Mouse (Mus musculus) thymus, adult 2 months (tissue): Measurements from ENCODE around the gene Stxbp1. TPM values are rescaled to one million over a fixed set of nuclear protein-coding genes. Genes with fewer than 3 reads are reported as not detected.

Experiments
- DNase-seq: peaks from one replicate; pipeline ENCODE4 v3.0.0; 2021
- H3K27ac ChIP-seq: fragments of 200-500 bp; 2 replicates; pipeline ENCODE4 v1.5.1; 2012; ENCODE audit warnings: low read length, control low read depth; ENCODE audit not compliant: control insufficient read depth, insufficient read depth
- H3K27me3 ChIP-seq: fragments of 200-500 bp; 2 replicates; pipeline ENCODE4 v1.6.1; 2012; ENCODE audit warnings: mild to moderate bottlenecking, low read length, moderate library complexity, mixed read lengths; ENCODE audit not compliant: control insufficient read depth, insufficient read depth
- H3K36me3 ChIP-seq: fragments of 200-500 bp; 2 replicates; pipeline ENCODE4 v1.6.1; 2012; ENCODE audit warnings: mild to moderate bottlenecking, low read length, moderate library complexity; ENCODE audit not compliant: control insufficient read depth, insufficient read depth
- H3K4me1 ChIP-seq: fragments of 200-500 bp; replicated peaks from 2 replicates; pipeline ENCODE4 v1.6.1; 2012; ENCODE audit warnings: low read length; ENCODE audit not compliant: control insufficient read depth, insufficient read depth
- H3K4me3 ChIP-seq: fragments of 200-500 bp; 2 replicates; pipeline ENCODE4 v1.5.1; 2012; ENCODE audit warnings: mild to moderate bottlenecking, low read length, control low read depth, moderate library complexity; ENCODE audit not compliant: control insufficient read depth, insufficient read depth
- CTCF ChIP-seq: fragments of 200-500 bp; IDR thresholded peaks from 2 replicates; pipeline ENCODE4 v1.5.1; 2012; ENCODE audit warnings: mild to moderate bottlenecking, control low read depth, low read length, moderate library complexity, borderline replicate concordance; ENCODE audit not compliant: control insufficient read depth, poor library complexity, insufficient read depth; ENCODE audit errors: extremely low read depth
- POLR2A ChIP-seq: fragments of 200-500 bp; IDR thresholded peaks from 2 replicates; pipeline ENCODE4 v1.6.1; 2012; ENCODE audit warnings: mild to moderate bottlenecking, low read length, control low read depth, moderate library complexity; ENCODE audit not compliant: control insufficient read depth, poor library complexity, insufficient read depth; ENCODE audit errors: extremely low read depth
- WGBS: fragments of 180-500 bp; shearing (Covaris S2); methylation state at CpG from one replicate; pipeline ENCODE4 v1.1.7; 2018; 5-methylcytosine and 5-hydroxymethylcytosine counted together
- polyA plus RNA-seq: library from polyadenylated mRNA; depleted of rRNA; stranded (reverse); fragments of >200 nt; gene quantifications from 2 replicates; pipeline ENCODE4 v1.2.3, GENCODE M21; 2012

Gene Stxbp1
- polyA plus RNA-seq, 1 experiment = 6.6 TPM

GRCm38 (mm10) chr2:32824181-32824580, 22.9 kb downstream of the Stxbp1 start:
- H3K36me3 ChIP-seq = no peaks in the 10 kb centered on the region
- no peak for DNase-seq
- no peaks in the 10 kb centered on the region for H3K4me1 ChIP-seq
- H3K27ac ChIP-seq = no peak overlapping the region
- H3K27me3 ChIP-seq = no peaks in the 10 kb centered on the region
- TF ChIP-seq CTCF (no peak), POLR2A (no peak)
- 87% methylated on average over 8 of the region's 8 CpGs for WGBS
- H3K4me3 ChIP-seq = no peak overlapping the region

DNA sequence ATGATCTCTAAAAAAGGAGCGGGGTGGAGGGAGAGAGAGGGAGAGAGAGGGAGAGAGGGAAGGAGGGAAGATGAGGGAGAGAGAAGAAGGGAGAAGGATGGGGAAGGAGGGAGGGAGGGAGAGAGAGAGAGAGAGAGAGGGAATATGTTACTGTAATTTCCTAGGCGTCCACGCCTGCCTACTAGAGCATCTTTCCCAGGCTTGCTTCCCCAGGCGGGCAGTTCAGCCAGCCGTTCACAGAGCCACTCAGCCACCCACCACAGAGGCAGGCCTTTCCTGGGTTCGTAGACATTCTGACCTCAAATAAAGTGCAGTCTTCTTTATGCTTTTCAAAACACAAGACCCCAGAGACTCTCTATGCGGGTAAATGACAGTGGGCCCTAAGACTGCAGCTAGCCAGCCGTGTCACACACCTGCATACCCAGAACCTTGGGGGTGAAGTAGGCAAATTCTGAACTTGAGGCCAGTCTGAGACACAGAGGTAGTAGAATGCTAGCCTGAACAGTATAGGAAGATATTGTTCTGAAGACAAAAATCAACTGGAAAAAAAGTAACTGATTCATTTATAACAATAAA, 23.4 kb downstream of the Stxbp1 start:
- H3K4me3 ChIP-seq = no peak overlapping the region
- H3K27ac ChIP-seq = no peak overlapping the region
- H3K27me3 ChIP-seq = no peaks in the 10 kb centered on the region
- DNase-seq = no peak
- no peaks in the 10 kb centered on the region for H3K36me3 ChIP-seq
- TF ChIP-seq POLR2A (no peak), CTCF (no peak)
- no peaks in the 10 kb centered on the region for H3K4me1 ChIP-seq
- WGBS = 93% methylated on average over 8 of the region's 8 CpGs

- no peaks in the 10 kb centered on the region for H3K27me3 ChIP-seq
- WGBS = 94% methylated on average over 11 of the region's 11 CpGs
- TF ChIP-seq POLR2A (no peak), CTCF (no peak)
- no peak for DNase-seq
- no peak overlapping the region for H3K4me3 ChIP-seq
- H3K27ac ChIP-seq = no peak overlapping the region
- H3K4me1 ChIP-seq = no peaks in the 10 kb centered on the region
- no peaks in the 10 kb centered on the region for H3K36me3 ChIP-seq
These were observed 23.9 kb downstream of the Stxbp1 start for GRCm38 (mm10) chr2:32823153-32823552.

- DNase-seq = no peak
- Histone ChIP-seq H3K4me1 (no peaks in the 10 kb centered on the region), H3K27ac (no peak overlapping the region), H3K36me3 (no peaks in the 10 kb centered on the region), H3K4me3 (no peak overlapping the region), H3K27me3 (no peaks in the 10 kb centered on the region)
- TF ChIP-seq POLR2A (no peak), CTCF (no peak)
- WGBS = 97% methylated on average over 6 of the region's 6 CpGs
These were observed 24.4 kb downstream of the Stxbp1 start for GRCm38 (mm10) chr2:32822643-32823042.

DNA sequence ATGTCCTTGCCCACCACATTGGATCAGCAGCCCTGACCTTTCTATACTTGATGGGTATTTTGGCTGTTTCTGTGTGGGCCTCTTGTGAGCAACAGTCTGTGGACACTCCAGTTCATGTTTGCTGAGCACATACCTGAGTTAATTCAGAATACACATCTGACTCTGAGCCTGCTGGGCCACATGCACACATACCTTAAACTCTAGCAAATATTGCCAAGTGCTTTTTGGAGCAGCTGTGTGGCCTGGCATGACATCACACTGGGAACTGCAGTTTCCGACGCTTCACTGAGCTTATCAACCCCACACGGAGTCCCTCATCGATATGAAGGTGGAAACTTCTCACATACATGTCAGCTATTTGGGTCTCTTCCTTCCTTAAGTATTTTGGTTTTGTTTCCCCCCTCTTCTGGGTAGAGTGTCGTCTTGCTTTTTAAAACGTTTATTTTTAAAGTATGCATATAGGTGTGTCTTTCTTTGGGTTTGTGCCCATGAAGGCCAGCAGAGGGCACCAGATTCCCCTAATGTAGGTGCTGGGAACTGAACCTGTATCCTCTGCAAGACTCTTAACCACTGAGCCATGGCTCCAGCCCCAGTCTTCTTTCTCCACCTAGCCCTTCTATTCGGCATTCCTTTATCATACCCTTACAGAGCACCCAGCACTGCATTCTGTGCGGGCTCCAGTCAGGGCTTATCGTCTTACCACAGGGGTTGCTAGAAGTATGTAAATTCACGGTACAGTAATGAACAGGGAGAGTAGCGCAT, 25.8 kb downstream of the Stxbp1 start:
- no peak overlapping the region for H3K4me3 ChIP-seq
- DNase-seq = peak; percentile 52
- 74% methylated on average over 11 of the region's 11 CpGs for WGBS

GRCm38 (mm10) chr2:32818208-32818607, 28.8 kb downstream of the Stxbp1 start:
- H3K27me3 ChIP-seq = no peaks in the 10 kb centered on the region
- H3K27ac ChIP-seq = no peak overlapping the region
- 98% methylated on average over 5 of the region's 5 CpGs for WGBS
- no peaks in the 10 kb centered on the region for H3K4me1 ChIP-seq
- H3K36me3 ChIP-seq = no peaks in the 10 kb centered on the region
- TF ChIP-seq CTCF = no peak
- no peak for TF ChIP-seq POLR2A
- H3K4me3 ChIP-seq = no peak overlapping the region
- no peak for DNase-seq

More for the DNA sequence above, 25.8 kb downstream of the Stxbp1 start:
- no peak for TF ChIP-seq POLR2A
- TF ChIP-seq CTCF = no peak
- Histone ChIP-seq H3K27me3 (no peaks in the 10 kb centered on the region), H3K4me1 (no peaks in the 10 kb centered on the region), H3K36me3 (no peaks in the 10 kb centered on the region), H3K27ac (no peak overlapping the region)
